Mouse (Mus musculus): Measurements from ENCODE around the gene Dnmt3l.

- TF ChIP-seq CTCF (IDR thresholded peaks at IDR 0.05; ENCODE audit: borderline replicate concordance, control insufficient read depth, extremely low read depth, insufficient read depth, low read length, poor library complexity) (no peak), POLR2A (IDR thresholded peaks at IDR 0.05; ENCODE audit: control insufficient read depth, extremely low read depth, insufficient read depth, low read length, poor library complexity) (no peak)
Observed at GRCm38 (mm10) chr10:78029080-78029479, 12.7 kb upstream of the Dnmt3l start.

All from thymus, adult 2 months (tissue).